9 mouse cellular contexts compared by ENCODE assay signal in genomic region chr2:51436590-51436989, GRCm38 (mm10).
DNase-seq lines count a peak whose midpoint lies in the region; ATAC-seq and TF ChIP-seq lines count a peak whose summit lies in the region.
"Had no signal": no experiment of that assay in that cellular context is flagged by ENCODE, and none has a peak within 500 bp of the region (broad histone marks: within the 10 kb centered on the region; RNA-seq: fewer than 3 reads in every experiment).

No protein-coding gene starts in this region.

- TF ChIP-seq CTCF in brain, embryonic 14.5 days (IDR thresholded peaks at IDR 0.05; ENCODE audit: borderline replicate concordance, extremely low read depth, insufficient read depth, insufficient read length) = peak; percentile 63

- H3K4me2 ChIP-seq in liver, embryonic 12.5 days = no peak overlapping the region
- H3K4me2 ChIP-seq: limb, embryonic 15.5 days had no signal

- H3K36me3 ChIP-seq in liver, embryonic 12.5 days = no peaks in the 10 kb centered on the region
- H3K36me3 ChIP-seq: limb, embryonic 15.5 days had no signal

- DNase-seq in CD4-positive, CD25-positive, alpha-beta regulatory T cell, adult 2 months (ENCODE audit: low read depth, low spot score) = peak; percentile 55
- DNase-seq in liver (peak; percentile 39), MN1 (ENCODE audit: low spot score) (no peak)
- no peak for DNase-seq in brain, embryonic 14.5 days (ENCODE audit: low read depth)
- DNase-seq in lung, postnatal 36 days = peak; percentile 38
- no peak for DNase-seq in layer of hippocampus, postnatal 14 days (ENCODE audit: low spot score in 2 of 2)

- H3K9me3 ChIP-seq in liver, embryonic 12.5 days (replicated peaks) = no peaks in the 10 kb centered on the region
- H3K9me3 ChIP-seq: limb, embryonic 15.5 days had no signal

- H3K4me3 ChIP-seq in liver, embryonic 12.5 days = no peak overlapping the region
- H3K4me3 ChIP-seq: limb, embryonic 15.5 days had no signal

- no peak for ATAC-seq in CD4-positive, CD25-positive, alpha-beta regulatory T cell, adult 4 months
- ATAC-seq in liver, embryonic 12.5 days = no peak

- no peaks in the 10 kb centered on the region for H3K4me1 ChIP-seq in liver, embryonic 12.5 days

- 30% methylated on average over 3 of the region's 3 CpGs for WGBS in liver, embryonic 12.5 days (ENCODE audit: insufficient replicate concordance)

- H3K27ac ChIP-seq in liver, embryonic 12.5 days = no peak overlapping the region
- H3K27ac ChIP-seq: limb, embryonic 15.5 days had no signal

- no peak for TF ChIP-seq POLR2A in brain, embryonic 14.5 days (IDR thresholded peaks at IDR 0.05; ENCODE audit: borderline replicate concordance, extremely low read depth, insufficient read depth, insufficient read length, poor library complexity, severe bottlenecking)

- no peaks in the 10 kb centered on the region for H3K27me3 ChIP-seq in liver, embryonic 12.5 days (replicated peaks)
- H3K27me3 ChIP-seq: limb, embryonic 15.5 days had no signal

- H3K9ac ChIP-seq in liver, embryonic 12.5 days = no peak overlapping the region
- H3K9ac ChIP-seq: limb, embryonic 15.5 days had no signal

Comparison
In these comparisons a context has a peak if more than half of its experiments do, and no peak if none do; other contexts are left out.
1. DNase-seq: peak in CD4-positive, CD25-positive, alpha-beta regulatory T cell, adult 2 months (single experiment), liver (single experiment) and lung, postnatal 36 days (single experiment); none in brain, embryonic 14.5 days (single experiment), MN1 (single experiment) and layer of hippocampus, postnatal 14 days (0 of 2).